Mouse (Mus musculus) brain, embryonic 14.5 days (tissue): Measurements from ENCODE around the gene Mcf2l. TPM values are rescaled to one million over a fixed set of nuclear protein-coding genes. Genes with fewer than 3 reads are reported as not detected.

Experiments
- DNase-seq: peaks from one replicate; pipeline ENCODE4 v3.0.0-alpha.2; 2011; ENCODE audit warnings: low read depth
- CTCF ChIP-seq: fragments of 200-500 bp; IDR thresholded peaks from 2 replicates; pipeline ENCODE4 v1.5.1; 2012; ENCODE audit warnings: inconsistent platforms, mild to moderate bottlenecking, moderate library complexity, borderline replicate concordance; ENCODE audit not compliant: insufficient read depth, insufficient read length; ENCODE audit errors: extremely low read depth
- POLR2A ChIP-seq: fragments of 200-500 bp; IDR thresholded peaks from 2 replicates; pipeline ENCODE4 v1.6.1; 2012; ENCODE audit warnings: mild to moderate bottlenecking, inconsistent platforms, borderline replicate concordance; ENCODE audit not compliant: poor library complexity, insufficient read depth, insufficient read length, severe bottlenecking; ENCODE audit errors: extremely low read depth
- polyA plus RNA-seq: library from polyadenylated mRNA; depleted of rRNA; stranded (reverse); fragments of >200 nt; gene quantifications from 2 replicates; pipeline ENCODE4 v1.2.3, GENCODE M21; 2012

Gene Mcf2l
- polyA plus RNA-seq, 1 experiment, result 189 TPM

GRCm38 (mm10) chr8:12846447-12846846, 27.2 kb upstream of the Mcf2l start:
- no peak for DNase-seq
- TF ChIP-seq POLR2A (no peak), CTCF (no peak)

- no peak for TF ChIP-seq POLR2A
- no peak for TF ChIP-seq CTCF
- no peak for DNase-seq
Observed at GRCm38 (mm10) chr8:12851241-12851640, 22.4 kb upstream of the Mcf2l start.

DNA sequence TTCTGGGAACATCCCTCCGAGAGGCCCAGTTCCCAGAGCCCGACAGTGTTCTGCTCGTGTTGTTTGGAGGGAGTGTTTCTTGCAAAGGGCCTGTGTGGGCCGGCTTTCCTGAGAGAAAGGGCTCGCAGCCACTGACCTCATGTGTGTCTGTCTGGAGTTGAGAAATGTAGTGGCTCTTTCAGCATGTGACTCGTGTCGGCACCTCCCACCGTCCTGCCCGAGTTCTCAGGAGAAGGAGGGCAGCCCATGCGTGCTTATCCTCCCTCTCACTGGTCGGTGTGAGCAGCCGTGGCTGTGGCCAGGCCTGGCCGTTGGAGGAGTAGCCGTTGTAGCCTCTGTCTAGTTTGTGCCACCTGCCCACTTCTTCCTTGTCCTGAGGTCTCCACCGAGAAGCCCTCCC, 17.6 kb upstream of the Mcf2l start:
- TF ChIP-seq CTCF (no peak), POLR2A (no peak)
- DNase-seq, result no peak

DNA sequence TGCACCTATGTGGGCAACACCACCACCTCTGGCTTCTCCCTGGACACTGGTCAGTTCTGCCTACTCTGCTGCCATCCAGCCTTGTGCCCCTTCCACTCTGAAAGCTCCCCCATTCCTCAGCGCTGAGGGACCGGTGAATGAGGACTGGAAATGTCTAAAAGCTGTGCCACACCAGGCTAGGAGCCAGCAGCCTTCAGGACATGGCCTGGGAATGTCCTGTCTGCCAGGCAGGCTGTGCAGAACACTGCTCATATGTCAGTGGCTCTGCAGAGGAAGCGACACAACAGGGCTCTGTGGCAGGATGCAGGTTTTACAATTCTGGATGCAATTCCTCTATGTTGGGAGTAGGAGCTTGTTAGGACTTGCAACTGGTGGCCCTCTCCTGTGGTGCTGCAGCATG, 10.5 kb upstream of the Mcf2l start:
- no peak for DNase-seq
- TF ChIP-seq POLR2A (no peak), CTCF (no peak)

DNA sequence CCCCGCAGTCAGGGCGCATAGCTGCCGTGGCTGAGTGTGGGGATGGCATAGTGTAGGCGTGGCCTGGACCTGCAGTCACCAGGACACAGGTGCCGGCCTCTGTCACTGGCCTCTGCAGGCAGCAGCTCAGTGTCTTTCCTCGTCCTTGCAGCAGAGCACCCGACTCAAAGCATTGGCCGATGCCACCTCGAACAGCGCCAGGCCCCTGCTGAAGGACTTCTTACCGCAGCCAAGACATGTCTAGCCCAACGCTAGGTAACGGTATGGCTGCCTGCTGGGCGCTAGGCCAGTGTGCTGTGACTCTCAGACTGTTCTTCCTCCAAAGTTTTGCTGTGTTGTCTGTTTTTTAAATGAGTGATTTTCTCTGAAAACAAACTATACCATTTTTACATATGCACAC, 10.0 kb upstream of the Mcf2l start:
- TF ChIP-seq CTCF (no peak), POLR2A (no peak)
- no peak for DNase-seq

GRCm38 (mm10) chr8:12865790-12866189, 7.8 kb upstream of the Mcf2l start:
- no peak for DNase-seq
- TF ChIP-seq CTCF (peak; percentile 22; the same call in 1 of the 2 replicates), POLR2A (no peak)

- peak; percentile 51 for DNase-seq
- TF ChIP-seq CTCF, result no peak
- no peak for TF ChIP-seq POLR2A
Observed at GRCm38 (mm10) chr8:12869661-12870060, 3.9 kb upstream of the Mcf2l start.

- TF ChIP-seq POLR2A, result no peak
- TF ChIP-seq CTCF, result no peak
- no peak for DNase-seq
Observed at GRCm38 (mm10) chr8:12870656-12871055, 3.0 kb upstream of the Mcf2l start.

- peak; percentile 92 for DNase-seq
- TF ChIP-seq CTCF (no peak), POLR2A (no peak)
Observed at GRCm38 (mm10) chr8:12871461-12871860, 2.1 kb upstream of the Mcf2l start.

GRCm38 (mm10) chr8:12872983-12873356, 636 bp upstream of the Mcf2l start:
- DNase-seq, result peak; percentile 27
- TF ChIP-seq POLR2A (no peak), CTCF (no peak)

- peak; percentile 55 for DNase-seq
- no peak for TF ChIP-seq CTCF
- TF ChIP-seq POLR2A, result no peak
Observed at GRCm38 (mm10) chr8:12874194-12874791, 687 bp downstream of the Mcf2l start.

- no peak for DNase-seq
- TF ChIP-seq POLR2A (no peak), CTCF (no peak)
Observed at GRCm38 (mm10) chr8:12874971-12875370, 1.4 kb downstream of the Mcf2l start.

DNA sequence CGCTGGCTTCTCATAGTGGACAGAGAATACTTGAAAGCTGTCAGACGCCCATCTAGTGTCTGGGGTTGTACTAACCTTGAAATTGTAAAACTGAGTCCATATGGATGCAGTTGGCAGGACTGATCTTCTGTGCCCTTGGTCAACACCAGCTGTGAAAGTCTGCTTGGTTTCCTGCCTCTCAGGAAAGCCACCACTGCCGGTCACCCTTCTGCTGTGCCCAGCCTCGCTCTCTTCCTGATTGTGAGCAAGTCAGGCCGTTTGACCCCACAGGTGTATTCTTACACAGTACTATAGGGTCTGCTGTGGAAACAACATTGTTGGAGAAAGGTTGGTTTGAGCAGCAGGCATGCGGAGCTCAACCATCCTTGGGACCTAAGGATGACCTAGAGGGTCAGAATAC, 3.5 kb downstream of the Mcf2l start:
- TF ChIP-seq POLR2A (no peak), CTCF (no peak)

DNA sequence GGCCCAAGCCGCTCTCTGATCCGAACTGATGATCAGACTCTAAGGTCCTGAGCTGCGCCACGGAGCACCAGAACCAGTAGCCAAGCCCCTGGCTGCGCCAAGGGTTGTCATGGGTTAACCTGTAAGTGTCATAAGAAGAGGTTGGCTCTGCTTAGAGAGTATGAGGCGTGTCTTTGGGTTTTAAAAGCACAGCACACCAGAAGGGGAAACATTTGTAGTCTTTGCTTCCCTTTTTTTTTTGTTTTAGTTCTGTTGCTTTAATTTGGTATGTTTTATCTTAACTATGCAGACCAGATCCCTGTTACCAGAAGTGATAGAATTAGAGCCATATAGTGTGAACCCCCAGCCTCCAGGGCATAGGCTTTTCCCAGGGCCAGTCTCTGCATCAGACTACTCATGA, 6.6 kb downstream of the Mcf2l start:
- no peak for DNase-seq
- TF ChIP-seq CTCF (no peak), POLR2A (no peak)

More for the DNA sequence above, 3.5 kb downstream of the Mcf2l start:
- no peak for DNase-seq
